Mouse (Mus musculus) left cerebral cortex, postnatal 14 days (tissue): Measurements from ENCODE around the gene Tpra1. TPM values are rescaled to one million over a fixed set of nuclear protein-coding genes. Genes with fewer than 3 reads are reported as not detected.
A peak's percentile ranks its signal among the peaks of the same experiment; 100 is the strongest.

Experiments
- DNase-seq, 2 experiments: peaks; one replicate each; pipeline ENCODE4 v3.0.0; 2021 to 2022; ENCODE audit warnings: low spot score in 2 of 2, mixed read lengths in 1 of 2
- intact Hi-C: fragments of 180-260 bp; cut with DNase I; formaldehyde crosslinking; loops from one replicate; pipeline ENCODE4 v1.15.1; 2025
- long read RNA-seq, 2 experiments: library from polyadenylated mRNA; stranded (forward); transcript quantifications; one replicate each; pipeline ENCODE4 v2.0.0; 2021
- total RNA-seq, 2 experiments: library from RNA; stranded (reverse); gene quantifications; 2 replicates each; pipeline ENCODE4 v1.2.3; 2021

Tpra1 gene
- total RNA-seq, result 10 to 100 TPM; 39.7 to 45.2 TPM
- long read RNA-seq, experiment 1, partial matches to known transcripts, result 2 of 7 reads
- long read RNA-seq, experiment 1, other reads (novel, unspliced or antisense), result 3 of 7 reads
- long read RNA-seq, experiment 2, transcript Tpra1-201 (12 exons, 1,820 nt), result major isoform, 8 of 23 reads
- long read RNA-seq, experiment 2, partial matches to known transcripts, result 3 of 23 reads
- long read RNA-seq, experiment 2, other reads (novel, unspliced or antisense), result 11 of 23 reads

- intact Hi-C loops, result no loop called here
- DNase-seq, result peak; percentile 95 to 97
Observed at GRCm38 (mm10) chr6:88901947-88902820, at the start of gene Tpra1. TSS of gene Tpra1 (plus strand) at chr6:88902251.

DNA sequence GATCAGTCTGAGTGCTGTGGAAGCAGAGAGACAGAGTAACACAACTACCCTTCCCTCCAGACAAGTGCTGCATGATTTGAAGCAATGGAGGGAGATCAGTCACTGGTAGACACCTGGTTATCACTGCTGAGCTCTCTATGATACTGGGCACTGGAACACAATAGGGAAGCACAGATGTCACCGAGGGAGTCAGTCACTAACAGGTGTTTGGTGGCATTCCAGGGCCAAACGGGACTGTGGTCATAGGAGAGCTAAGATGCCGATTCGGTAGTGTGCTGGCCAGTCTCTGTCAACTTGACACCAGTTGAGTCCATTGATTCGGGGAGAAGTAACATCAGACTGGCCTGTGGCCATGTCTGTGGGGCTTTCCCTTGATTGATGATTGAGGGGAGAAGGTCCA is 47.5 kb upstream of the Tpra1 start:
- no peak for DNase-seq
- intact Hi-C loops, result no loop called here

DNA sequence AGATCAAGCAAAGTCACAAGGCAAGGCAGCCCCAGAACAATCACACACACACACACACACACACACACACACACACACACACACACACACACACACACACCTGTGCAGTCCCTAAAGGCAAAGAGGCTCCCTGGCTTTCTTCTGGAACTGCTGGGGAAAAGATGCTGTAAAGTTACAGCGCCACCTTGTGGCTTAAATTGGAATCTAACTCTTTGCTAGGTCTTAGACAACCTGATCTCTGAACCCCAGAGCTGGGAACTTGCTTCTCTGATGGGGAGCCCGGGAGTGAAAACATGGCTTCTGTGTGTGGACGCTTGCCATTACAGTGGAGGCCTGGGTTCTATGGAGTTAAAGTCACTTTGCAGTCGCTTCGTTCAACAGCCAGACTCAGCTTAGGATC is 46.4 kb upstream of the Tpra1 start:
- DNase-seq, result peak; percentile 82
- intact Hi-C loops, result loop anchor here (5.0 kb wide), 1 partner anchor 308 kb away; no protein-coding TSS in a partner anchor

DNA sequence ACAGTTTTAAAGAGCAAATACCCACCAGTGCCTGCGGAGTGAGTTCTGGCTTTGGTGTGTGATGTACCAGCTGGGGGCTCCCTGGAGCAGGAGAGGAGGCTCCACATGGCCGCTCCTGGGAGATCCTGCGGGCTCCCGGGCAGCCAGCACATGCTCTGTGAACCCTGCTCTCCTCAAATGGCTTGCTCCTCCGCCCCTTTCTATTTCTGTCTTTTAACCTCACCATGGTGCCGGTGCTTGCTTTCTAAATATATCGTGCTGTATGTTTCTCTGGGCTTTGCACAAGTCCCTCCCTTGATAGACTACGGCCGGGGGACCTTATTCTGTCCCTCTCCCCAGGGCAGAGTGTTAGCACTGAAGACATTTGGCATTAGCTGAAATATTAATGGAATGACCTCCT is 44.8 kb upstream of the Tpra1 start:
- DNase-seq, result no peak
- intact Hi-C loops, result loop anchor here (5.0 kb wide), 1 partner anchor 310 kb away; no protein-coding TSS in a partner anchor

DNA sequence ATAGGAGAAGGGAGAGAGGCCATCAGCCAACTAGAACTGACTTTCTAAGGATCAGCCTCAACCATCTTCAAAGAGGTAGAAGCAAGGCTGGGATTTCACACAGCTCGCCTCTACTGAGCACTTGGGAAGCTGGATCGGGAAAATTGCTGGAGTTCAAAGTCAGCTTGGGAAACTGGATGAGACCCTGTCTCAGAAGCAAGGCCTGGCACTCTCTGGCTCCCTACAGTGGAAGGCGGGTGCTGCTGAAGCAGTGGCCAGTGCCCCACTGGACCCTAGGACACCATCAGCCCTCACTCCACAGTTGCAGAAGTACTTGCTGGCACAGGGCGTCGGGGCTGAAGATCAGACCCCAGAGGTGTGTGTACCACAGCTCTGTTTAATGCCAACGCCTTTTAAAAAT is 44.2 kb upstream of the Tpra1 start:
- intact Hi-C loops, result loop anchor here (5.0 kb wide), 1 partner anchor 311 kb away; no protein-coding TSS in a partner anchor
- no peak for DNase-seq

DNA sequence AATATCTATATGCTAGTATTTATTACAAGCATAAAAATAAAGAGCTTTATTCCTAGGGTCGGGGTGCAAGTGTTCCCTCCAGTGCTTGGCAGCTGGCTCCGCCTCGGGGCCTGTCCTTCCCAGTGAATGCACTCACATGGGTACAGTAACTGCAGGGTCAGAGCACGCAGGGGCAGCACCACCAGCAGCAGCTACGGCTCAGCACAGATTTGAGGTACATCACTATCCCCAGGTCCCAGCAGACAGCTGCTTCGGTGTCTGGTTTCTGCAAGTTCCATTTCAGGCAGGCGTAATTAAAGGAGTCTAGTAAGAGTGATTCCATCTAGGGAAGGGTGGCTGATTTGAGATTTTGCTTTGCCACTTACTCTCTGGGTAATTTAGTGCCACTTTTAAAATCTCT is 43.7 kb upstream of the Tpra1 start:
- intact Hi-C loops, result loop anchor here (5.0 kb wide), 1 partner anchor 311 kb away; no protein-coding TSS in a partner anchor
- DNase-seq, result no peak

GRCm38 (mm10) chr6:88860914-88861313 is 41.1 kb upstream of the Tpra1 start:
- peak in 1 of 2 experiments; percentile 84 for DNase-seq
- intact Hi-C loops, result no loop called here

DNA sequence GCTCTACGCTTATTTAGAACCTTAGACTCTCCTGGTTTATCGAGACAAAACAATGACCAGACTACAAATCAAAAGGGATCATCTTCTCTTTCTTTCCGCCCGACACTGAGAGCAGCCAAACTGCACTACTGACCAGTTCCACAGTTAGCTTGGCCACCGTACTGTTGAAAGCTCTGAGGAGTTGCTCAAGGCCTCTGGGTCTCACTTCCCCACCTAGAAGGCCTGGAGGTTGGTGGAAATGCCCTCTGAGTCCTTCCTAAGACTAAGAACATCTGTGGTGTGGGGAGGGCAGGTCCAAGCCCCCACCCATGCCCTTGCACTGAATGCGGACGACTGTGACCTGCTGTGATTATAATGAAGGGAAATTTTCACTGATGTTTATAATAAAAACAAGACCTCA is 36.3 kb upstream of the Tpra1 start:
- intact Hi-C loops, result no loop called here
- no peak for DNase-seq

DNA sequence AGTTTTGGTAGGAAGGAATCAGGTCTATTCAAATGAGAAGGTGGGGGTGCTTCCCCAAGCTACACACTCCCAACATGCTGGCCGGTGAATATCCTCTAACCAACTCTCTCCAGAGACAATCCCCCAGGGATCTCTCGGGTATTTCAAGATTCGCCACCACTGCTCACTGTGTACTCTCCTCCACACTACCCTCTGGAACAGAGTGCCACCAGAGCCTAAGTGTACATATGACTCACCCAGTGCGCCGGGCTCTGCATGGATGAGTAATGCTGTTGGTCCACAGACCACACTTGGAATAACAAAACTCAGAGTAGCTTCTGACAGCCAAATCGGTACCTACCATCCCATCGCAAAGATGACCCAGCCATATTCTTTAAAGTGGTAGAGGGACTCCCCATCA is 32.6 kb upstream of the Tpra1 start:
- intact Hi-C loops, result no loop called here
- peak; percentile 30 to 61 for DNase-seq

GRCm38 (mm10) chr6:88870594-88870993 is 31.5 kb upstream of the Tpra1 start:
- intact Hi-C loops, result no loop called here
- DNase-seq, result no peak

- DNase-seq, result peak; percentile 73
- intact Hi-C loops, result no loop called here
Observed at GRCm38 (mm10) chr6:88871546-88871945, 30.5 kb upstream of the Tpra1 start.

- intact Hi-C loops, result no loop called here
- no peak for DNase-seq
Observed at GRCm38 (mm10) chr6:88872811-88873210, 29.2 kb upstream of the Tpra1 start.

- peak; percentile 45 to 56 for DNase-seq
- intact Hi-C loops, result no loop called here
Observed at GRCm38 (mm10) chr6:88873965-88874867, 27.8 kb upstream of the Tpra1 start.

- intact Hi-C loops, result no loop called here
- peak; percentile 78 to 87 for DNase-seq
Observed at GRCm38 (mm10) chr6:88874868-88875508, 27.1 kb upstream of the Tpra1 start, which contains the start of gene Podxl2. TSS of gene Podxl2 (minus strand) at chr6:88875044.

DNA sequence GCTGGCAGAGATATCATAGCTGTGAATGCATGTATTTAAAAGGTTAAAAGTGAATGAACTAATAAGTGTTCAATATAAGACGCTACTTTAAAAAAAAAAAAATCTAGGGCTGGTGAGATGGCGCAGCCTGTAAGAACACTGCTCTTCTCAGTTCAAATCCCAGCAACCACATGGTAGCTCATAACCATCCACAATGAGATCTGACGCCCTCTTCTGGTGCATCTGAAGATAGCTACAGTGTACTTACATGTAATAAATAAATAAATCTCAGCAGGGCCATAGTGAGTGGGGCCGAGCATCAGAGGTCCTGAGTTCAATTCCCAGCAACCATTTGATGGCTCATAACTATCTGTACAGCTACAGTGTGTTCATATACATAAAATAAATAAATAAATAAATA is 22.6 kb upstream of the Tpra1 start:
- intact Hi-C loops, result no loop called here
- peak in 1 of 2 experiments; percentile 51 for DNase-seq

DNA sequence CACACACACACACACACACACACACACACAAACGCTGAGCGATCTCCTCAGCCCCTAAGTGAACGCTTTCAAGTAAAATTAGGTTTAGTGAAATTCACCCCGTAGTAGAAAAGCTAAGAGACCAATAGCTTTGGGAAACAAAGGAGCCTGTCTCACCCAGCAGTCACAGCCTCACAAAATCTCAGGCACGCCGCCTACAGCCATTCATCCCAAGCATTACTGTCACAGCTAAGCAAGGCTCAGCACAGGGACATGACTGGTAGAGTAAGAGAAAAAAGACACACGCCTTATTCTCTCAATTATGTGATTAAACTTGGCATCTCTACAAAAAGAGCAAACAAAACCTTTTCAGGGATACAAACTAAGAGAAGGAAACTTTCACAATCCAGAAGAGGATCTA is 20.7 kb upstream of the Tpra1 start:
- intact Hi-C loops, result no loop called here
- DNase-seq, result no peak

DNA sequence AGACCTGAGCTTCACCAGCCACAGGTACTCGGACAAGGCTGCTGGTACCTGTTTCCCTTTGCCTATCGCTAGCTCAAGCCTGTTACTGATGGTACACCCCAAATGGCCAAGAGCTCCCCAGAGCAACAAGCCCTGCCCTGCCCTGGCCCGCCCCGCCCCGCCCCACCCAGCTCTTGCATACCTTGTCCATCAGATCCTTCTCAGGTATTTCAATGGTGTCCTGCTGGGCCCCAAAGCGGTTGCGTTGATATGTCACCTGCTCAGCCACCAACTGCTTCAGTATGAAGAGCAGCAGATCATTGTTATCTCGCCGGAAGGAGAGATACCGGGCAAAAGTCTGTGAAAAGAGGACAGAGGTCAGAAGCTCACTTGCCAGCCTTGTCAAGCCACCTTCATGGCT is 17.9 kb upstream of the Tpra1 start:
- no peak for DNase-seq
- intact Hi-C loops, result no loop called here

DNA sequence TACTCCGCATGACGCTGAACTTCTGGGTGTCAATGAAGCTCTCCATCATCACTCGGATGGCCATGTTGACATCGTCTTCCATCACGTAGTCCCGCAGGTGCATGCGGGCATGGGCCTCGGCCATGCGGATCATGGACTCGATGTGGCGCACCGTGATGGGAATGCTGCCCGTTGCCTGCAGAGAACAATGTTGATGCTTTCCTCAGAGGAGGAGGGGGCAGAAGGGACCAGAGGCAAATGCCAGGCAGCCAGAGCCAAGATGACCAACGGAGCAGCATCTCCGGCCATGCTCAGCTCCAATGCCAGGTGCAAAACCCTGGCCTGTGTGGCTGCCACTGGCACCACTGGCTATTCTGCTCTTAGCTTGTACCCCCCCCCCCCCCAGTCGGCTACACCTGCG is 17.4 kb upstream of the Tpra1 start:
- intact Hi-C loops, result no loop called here
- no peak for DNase-seq
